Mouse (Mus musculus) C2C12 (cell line): Measurements from ENCODE around the gene Med12l.

Source experiments
- CEBPB ChIP-seq: IDR thresholded peaks from one replicate; pipeline ENCODE4 v1.6.1; 2011; ENCODE audit warnings: low read depth, mild to moderate bottlenecking, control low read depth, moderate library complexity
- CTCF ChIP-seq: IDR thresholded peaks from one replicate; pipeline ENCODE4 v1.5.1; 2011; ENCODE audit not compliant: control insufficient read depth, insufficient read depth, insufficient read length
- FOSL1 ChIP-seq: IDR thresholded peaks from one replicate; pipeline ENCODE4 v1.8.0; 2011; ENCODE audit warnings: mild to moderate bottlenecking, low read length; ENCODE audit not compliant: poor library complexity, insufficient read depth, severe bottlenecking
- MAX ChIP-seq: IDR thresholded peaks from one replicate; pipeline ENCODE4 v1.6.1; 2011; ENCODE audit warnings: mild to moderate bottlenecking, control low read depth
- MYOD1 ChIP-seq: IDR thresholded peaks from one replicate; pipeline ENCODE4 v1.6.1; 2011; ENCODE audit warnings: low read depth; ENCODE audit not compliant: control insufficient read depth, insufficient read length
- USF1 ChIP-seq: IDR thresholded peaks from one replicate; pipeline ENCODE4 v1.6.1; 2011; ENCODE audit warnings: low read depth, mild to moderate bottlenecking, control low read depth, moderate library complexity

DNA sequence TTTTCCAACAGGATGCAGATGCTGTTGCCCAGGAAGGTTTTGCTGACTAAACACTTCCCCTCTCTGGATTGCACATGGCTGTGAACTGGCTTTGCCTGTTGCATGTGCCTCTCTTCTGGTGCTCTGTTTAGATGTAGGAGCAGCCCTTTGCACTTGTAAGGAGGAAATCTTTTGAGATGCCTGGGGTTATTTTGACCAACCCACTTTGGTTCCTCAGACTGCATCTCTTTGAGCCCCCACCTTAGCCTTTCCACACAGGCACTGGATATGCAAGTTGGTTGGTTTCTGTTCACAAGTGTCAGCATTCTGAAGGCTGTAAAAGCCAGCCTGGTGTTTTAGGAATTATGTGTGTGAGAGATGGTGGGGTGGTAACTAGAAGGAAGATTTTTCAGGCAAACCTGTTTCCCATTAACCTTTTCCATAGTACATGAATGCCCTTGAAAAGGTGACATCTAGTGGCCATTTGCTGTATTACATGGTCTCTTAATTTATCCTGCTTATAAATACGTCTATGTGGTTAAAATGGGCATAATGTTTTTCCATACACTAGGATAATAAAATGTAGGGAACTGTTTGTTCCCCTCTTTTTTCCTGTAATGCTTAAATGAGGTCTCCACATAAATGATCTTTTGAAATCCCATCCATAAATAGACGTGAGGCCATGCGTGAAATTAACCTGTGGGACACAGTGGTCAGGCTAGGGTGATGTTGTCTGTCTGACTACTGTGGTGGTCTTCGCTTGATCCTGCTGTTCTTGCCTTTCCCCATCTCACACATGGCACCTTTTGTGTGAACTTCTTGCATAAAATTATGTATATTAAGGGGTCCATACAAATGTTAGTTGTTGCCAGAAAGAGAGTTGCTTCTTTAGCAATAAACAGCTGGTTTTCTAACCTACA lies 203.3 kb downstream of the Med12l start:
- TF ChIP-seq CTCF (peak; percentile 3), MAX (no peak), FOSL1 (no peak), USF1 (no peak), CEBPB (no peak), MYOD1 (no peak)
